Mouse (Mus musculus) cerebellum, adult 2 months (tissue): ENCODE results near the gene Susd3. TPM values are rescaled to one million over a fixed set of nuclear protein-coding genes. Genes with fewer than 3 reads are reported as not detected.

ENCODE experiments used
- DNase-seq, 2 experiments: peaks; one replicate each; pipeline ENCODE4 v3.0.0; 2021
- H3K27ac ChIP-seq: fragments of 200-500 bp; 2 replicates; pipeline ENCODE4 v1.5.1; 2012; ENCODE audit warnings: low read length, control low read depth, inconsistent platforms; ENCODE audit not compliant: insufficient read depth
- H3K27me3 ChIP-seq: fragments of 200-500 bp; 2 replicates; pipeline ENCODE4 v1.6.1; 2012; ENCODE audit warnings: inconsistent platforms, mild to moderate bottlenecking, low read length, moderate library complexity; ENCODE audit not compliant: control insufficient read depth, insufficient read depth
- H3K4me1 ChIP-seq: fragments of 200-500 bp; 2 replicates; pipeline ENCODE4 v1.6.1; 2011; ENCODE audit warnings: low read length; ENCODE audit not compliant: control insufficient read depth, insufficient read depth
- H3K4me3 ChIP-seq: fragments of 200-500 bp; replicated peaks from 2 replicates; pipeline ENCODE3; 2011; ENCODE audit warnings: mild to moderate bottlenecking, low read depth, low read length, control low read depth; ENCODE audit not compliant: insufficient read depth
- CTCF ChIP-seq: fragments of 200-500 bp; IDR thresholded peaks from 2 replicates; pipeline ENCODE4 v1.5.1; 2011; ENCODE audit warnings: low read depth, mild to moderate bottlenecking, control low read depth, low read length, moderate library complexity, borderline replicate concordance; ENCODE audit not compliant: insufficient read depth
- POLR2A ChIP-seq: fragments of 200-500 bp; IDR thresholded peaks from 2 replicates; pipeline ENCODE4 v1.6.1; 2011; ENCODE audit warnings: low read length, control low read depth, borderline replicate concordance; ENCODE audit not compliant: insufficient read depth
- WGBS: fragments of 180-500 bp; shearing (Covaris S2); methylation state at CpG from one replicate; pipeline ENCODE4 v1.1.7; 2018; 5-methylcytosine and 5-hydroxymethylcytosine counted together
- polyA plus RNA-seq: library from polyadenylated mRNA; depleted of rRNA; stranded (reverse); fragments of >200 nt; gene quantifications from 2 replicates; pipeline ENCODE4 v1.2.3, GENCODE M21; 2012

Susd3 gene
- polyA plus RNA-seq, 1 experiment, result 1.2 TPM

GRCm38 (mm10) chr13:49245251-49245650, 3.3 kb downstream of the Susd3 start:
- H3K4me3 ChIP-seq, result no peak overlapping the region
- TF ChIP-seq CTCF (no peak), POLR2A (no peak)
- WGBS, result 57% methylated on average over 4 of the region's 4 CpGs
- no peak overlapping the region for H3K27ac ChIP-seq
- no peaks in the 10 kb centered on the region for H3K4me1 ChIP-seq
- no peak for DNase-seq
- no peaks in the 10 kb centered on the region for H3K27me3 ChIP-seq

GRCm38 (mm10) chr13:49243492-49243891, 5.0 kb downstream of the Susd3 start:
- Histone ChIP-seq H3K4me1 (no peaks in the 10 kb centered on the region), H3K27me3 (no peaks in the 10 kb centered on the region), H3K27ac (no peak overlapping the region), H3K4me3 (no peak overlapping the region)
- whole genome bisulfite sequencing, result 82% methylated on average over 2 of the region's 2 CpGs
- TF ChIP-seq POLR2A, result no peak
- TF ChIP-seq CTCF, result no peak
- no peak for DNase-seq

GRCm38 (mm10) chr13:49242321-49243065, 6.0 kb downstream of the Susd3 start:
- H3K4me3 ChIP-seq, result no peak overlapping the region
- no peak overlapping the region for H3K27ac ChIP-seq
- DNase-seq, result no peak

GRCm38 (mm10) chr13:49238737-49239136, 9.8 kb downstream of the Susd3 start:
- 95% methylated on average over 8 of the region's 8 CpGs for WGBS

More at GRCm38 (mm10) chr13:49242321-49243065, 6.0 kb downstream of the Susd3 start:
- no peaks in the 10 kb centered on the region for H3K4me1 ChIP-seq
- no peak for TF ChIP-seq POLR2A
- no peak for TF ChIP-seq CTCF
- WGBS, result 88% methylated on average over 9 of the region's 9 CpGs
- H3K27me3 ChIP-seq, result no peaks in the 10 kb centered on the region

GRCm38 (mm10) chr13:49237617-49238016, 10.9 kb downstream of the Susd3 start:
- 88% methylated on average over 8 of the region's 8 CpGs for WGBS

More at GRCm38 (mm10) chr13:49238737-49239136, 9.8 kb downstream of the Susd3 start:
- no peaks in the 10 kb centered on the region for H3K27me3 ChIP-seq
- H3K27ac ChIP-seq, result no peak overlapping the region
- H3K4me3 ChIP-seq, result no peak overlapping the region
- no peaks in the 10 kb centered on the region for H3K4me1 ChIP-seq
- no peak for DNase-seq
- TF ChIP-seq POLR2A, result no peak
- TF ChIP-seq CTCF, result no peak

GRCm38 (mm10) chr13:49234711-49235110, 13.8 kb downstream of the Susd3 start:
- H3K27ac ChIP-seq, result no peak overlapping the region
- H3K4me3 ChIP-seq, result no peak overlapping the region
- no peaks in the 10 kb centered on the region for H3K4me1 ChIP-seq
- no peak for TF ChIP-seq CTCF
- 95% methylated on average over 4 of the region's 4 CpGs for WGBS
- no peak for DNase-seq
- no peaks in the 10 kb centered on the region for H3K27me3 ChIP-seq

More at GRCm38 (mm10) chr13:49237617-49238016, 10.9 kb downstream of the Susd3 start:
- Histone ChIP-seq H3K4me3 (no peak overlapping the region), H3K4me1 (no peaks in the 10 kb centered on the region), H3K27me3 (no peaks in the 10 kb centered on the region), H3K27ac (no peak overlapping the region)
- DNase-seq, result no peak
- TF ChIP-seq CTCF (no peak), POLR2A (no peak)

GRCm38 (mm10) chr13:49233792-49234572, 14.5 kb downstream of the Susd3 start:
- Histone ChIP-seq H3K27me3 (no peaks in the 10 kb centered on the region), H3K4me3 (no peak overlapping the region), H3K27ac (no peak overlapping the region), H3K4me1 (no peaks in the 10 kb centered on the region)
- no peak for DNase-seq
- no peak for TF ChIP-seq CTCF
- TF ChIP-seq POLR2A, result no peak
- 76% methylated on average over 8 of the region's 8 CpGs for WGBS
